Mouse (Mus musculus): ENCODE measurements around the gene Ager.

- no peak for TF ChIP-seq POLR2A (IDR thresholded peaks at IDR 0.05; ENCODE audit: low read depth, low read length)
- no peak for TF ChIP-seq CTCF (IDR thresholded peaks at IDR 0.05; ENCODE audit: extremely low read depth, insufficient read depth, insufficient read length, insufficient replicate concordance)
Observed at GRCm38 (mm10) chr17:34583819-34584218, 13.8 kb upstream of the Ager start.
